Mouse (Mus musculus): ENCODE results near the gene Dgcr2.

- TF ChIP-seq CTCF (IDR thresholded peaks at IDR 0.05; ENCODE audit: low read depth, low read length) (no peak), POLR2A (IDR thresholded peaks at IDR 0.05; ENCODE audit: borderline replicate concordance, low read depth, low read length) (no peak)
Measured at GRCm38 (mm10) chr16:17929631-17930030, 31.3 kb upstream of the Dgcr2 start.

Measured in bone marrow macrophage, adult 2 months (primary cell).